ENCODE assay signal across 17 mouse cellular contexts in the genomic region with DNA sequence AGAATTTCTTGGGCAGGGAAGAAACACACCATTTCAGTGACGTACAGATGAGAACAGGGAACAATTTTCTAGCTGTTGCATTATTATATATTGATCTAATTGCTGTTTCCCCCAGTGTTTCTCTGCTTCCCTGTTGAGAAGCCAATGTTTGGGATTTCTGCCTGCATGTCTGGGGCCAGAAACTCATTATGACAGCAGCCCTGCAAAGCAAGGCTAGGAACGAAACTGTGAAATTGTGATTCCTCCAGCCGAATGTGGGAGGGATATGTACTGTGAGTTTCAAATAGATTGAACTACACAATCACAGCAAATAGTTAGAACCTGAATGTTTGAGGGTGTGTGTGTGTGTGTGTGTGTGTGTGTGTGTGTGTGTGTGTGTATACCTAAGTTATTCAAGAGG.
"Had no signal": no experiment of that assay in that cellular context is flagged by ENCODE, and none has a peak within 500 bp of the region (broad histone marks: within the 10 kb centered on the region; RNA-seq: fewer than 3 reads in every experiment).

No protein-coding gene starts in this region.

- H3K27ac ChIP-seq: midbrain, embryonic 10.5 days; midbrain, embryonic 12.5 days; neural tube, embryonic 13.5 days; neural tube, embryonic 15.5 days had no signal

- H3K4me3 ChIP-seq: midbrain, embryonic 10.5 days; midbrain, embryonic 12.5 days; myocyte; neural tube, embryonic 13.5 days; neural tube, embryonic 15.5 days had no signal

- DNase-seq: lung, adult 18-20 months; lung, embryonic 14.5 days; lung, postnatal 10 days; lung, postnatal 4 days; midbrain, embryonic 14.5 days; retina, postnatal 1 day; right cerebral cortex, postnatal 14 days; right cerebral cortex, postnatal 4 days; spleen, adult 18-20 months; thymus, adult 18-20 months; thymus, postnatal 14 days; thymus, postnatal 4 days had no signal
